Comparison of ENCODE assay signal across 8 mouse cellular contexts in the genomic region with DNA sequence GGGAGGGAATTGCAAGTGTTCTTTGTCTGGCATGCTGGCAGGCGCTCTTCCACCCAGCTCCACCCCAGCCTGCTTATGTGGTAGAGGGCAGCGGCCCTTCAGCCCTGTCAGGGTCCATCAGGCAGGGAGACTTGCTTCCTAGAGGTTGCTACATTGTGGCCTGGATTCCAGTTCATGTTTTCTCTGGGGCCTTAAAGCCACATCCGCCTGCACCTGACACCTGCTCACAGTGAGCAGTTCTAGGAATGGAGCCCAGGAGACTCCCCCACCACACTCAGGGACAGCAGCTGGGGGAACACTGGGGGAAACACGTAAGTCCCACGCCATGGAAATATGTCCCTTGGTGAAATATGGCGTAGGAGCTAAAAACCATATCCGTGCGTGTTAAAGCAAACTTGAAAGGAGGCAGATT. TPM values are rescaled to one million over a fixed set of nuclear protein-coding genes. Genes with fewer than 3 reads are reported as not detected.
DNase-seq lines count a peak whose midpoint lies in the region; ATAC-seq and TF ChIP-seq lines count a peak whose summit lies in the region.
"Had no signal": no experiment of that assay in that cellular context is flagged by ENCODE, and none has a peak within 500 bp of the region (broad histone marks: within the 10 kb centered on the region; RNA-seq: fewer than 3 reads in every experiment).

A gene (minus strand): TSS at position 155 of the 412 bp plus-strand sequence.

- peak within 1 kb of the TSS; percentile 2; the same call in 1 of the 2 replicates for H3K9ac ChIP-seq in neural tube, embryonic 13.5 days
- no peak within 1 kb of the TSS for H3K9ac ChIP-seq in neural tube, embryonic 15.5 days (replicated peaks)
- peak within 1 kb of the TSS; percentile 47 for H3K9ac ChIP-seq in liver, postnatal 0 days (replicated peaks)
- H3K9ac ChIP-seq in forebrain, embryonic 15.5 days (replicated peaks), result no peak within 1 kb of the TSS
- H3K9ac ChIP-seq: heart, embryonic 13.5 days had no signal

- H3K4me1 ChIP-seq in neural tube, embryonic 13.5 days (replicated peaks), result peaks cover 9% of the 10 kb centered on the region; the same call in 1 of the 2 replicates
- H3K4me1 ChIP-seq in neural tube, embryonic 15.5 days, result 0 out of 2 replicates have a peak, but pooled peaks cover 5% of the 10 kb centered on the region
- peaks cover 8% of the 10 kb centered on the region; the same call in 1 of the 2 replicates for H3K4me1 ChIP-seq in liver, postnatal 0 days (ENCODE audit: insufficient read depth)
- 0 out of 2 replicates have a peak, but pooled peaks cover 5% of the 10 kb centered on the region for H3K4me1 ChIP-seq in forebrain, embryonic 15.5 days
- H3K4me1 ChIP-seq: heart, embryonic 13.5 days had no signal

- peak; percentile 20; the same call in 1 of the 2 replicates for TF ChIP-seq EP300 in liver, postnatal 0 days (IDR thresholded peaks at IDR 0.05; ENCODE audit: low read depth)

- H3K27me3 ChIP-seq in neural tube, embryonic 13.5 days, result no peaks in the 10 kb centered on the region
- H3K27me3 ChIP-seq in neural tube, embryonic 15.5 days (replicated peaks), result no peaks in the 10 kb centered on the region
- H3K27me3 ChIP-seq in liver, postnatal 0 days (ENCODE audit: insufficient read depth, low read length), result no peaks in the 10 kb centered on the region
- H3K27me3 ChIP-seq in forebrain, embryonic 15.5 days, result no peaks in the 10 kb centered on the region
- H3K27me3 ChIP-seq: heart, embryonic 13.5 days had no signal

- WGBS in neural tube, embryonic 13.5 days, result 32% methylated on average over 8 of the region's 8 CpGs
- WGBS in neural tube, embryonic 15.5 days, result 27% methylated on average over 8 of the region's 8 CpGs
- WGBS in liver, postnatal 0 days (ENCODE audit: insufficient replicate concordance), result 42% methylated on average over 8 of the region's 8 CpGs
- WGBS in forebrain, embryonic 15.5 days, result 42% methylated on average over 8 of the region's 8 CpGs

- H3K4me2 ChIP-seq in neural tube, embryonic 13.5 days, result no peak within 1 kb of the TSS
- H3K4me2 ChIP-seq in neural tube, embryonic 15.5 days, result no peak within 1 kb of the TSS
- H3K4me2 ChIP-seq in liver, postnatal 0 days (ENCODE audit: low read depth, low read length), result 0 out of 2 replicates have a peak within 1 kb of the TSS, but pooled peaks have one; percentile 14
- H3K4me2 ChIP-seq in forebrain, embryonic 15.5 days (replicated peaks), result no peak within 1 kb of the TSS
- H3K4me2 ChIP-seq: heart, embryonic 13.5 days had no signal

- no peaks in the 10 kb centered on the region for H3K36me3 ChIP-seq in neural tube, embryonic 13.5 days
- H3K36me3 ChIP-seq in neural tube, embryonic 15.5 days, result no peaks in the 10 kb centered on the region
- no peaks in the 10 kb centered on the region for H3K36me3 ChIP-seq in liver, postnatal 0 days (replicated peaks; ENCODE audit: insufficient read depth, low read length)
- H3K36me3 ChIP-seq in forebrain, embryonic 15.5 days, result no peaks in the 10 kb centered on the region
- H3K36me3 ChIP-seq: heart, embryonic 13.5 days had no signal

- H3K9me3 ChIP-seq in neural tube, embryonic 13.5 days, result no peaks in the 10 kb centered on the region
- no peaks in the 10 kb centered on the region for H3K9me3 ChIP-seq in neural tube, embryonic 15.5 days (replicated peaks)
- H3K9me3 ChIP-seq in liver, postnatal 0 days (ENCODE audit: low read length), result no peaks in the 10 kb centered on the region
- no peaks in the 10 kb centered on the region for H3K9me3 ChIP-seq in forebrain, embryonic 15.5 days
- H3K9me3 ChIP-seq: heart, embryonic 13.5 days had no signal

- intact Hi-C loops in gastrocnemius, postnatal 36 days (cut with DNase I), result no loop called here

- no peak within 1 kb of the TSS for H3K4me3 ChIP-seq in neural tube, embryonic 13.5 days
- no peak within 1 kb of the TSS for H3K4me3 ChIP-seq in neural tube, embryonic 15.5 days (replicated peaks)
- peak within 1 kb of the TSS; percentile 27 for H3K4me3 ChIP-seq in liver, postnatal 0 days (ENCODE audit: low read depth, low read length)
- H3K4me3 ChIP-seq in forebrain, embryonic 15.5 days, result no peak within 1 kb of the TSS
- H3K4me3 ChIP-seq: heart, embryonic 13.5 days had no signal

- H3K27ac ChIP-seq in neural tube, embryonic 13.5 days (replicated peaks), result 0 out of 2 replicates have a peak within 1 kb of the TSS, but pooled peaks have one; percentile 38
- no peak within 1 kb of the TSS for H3K27ac ChIP-seq in neural tube, embryonic 15.5 days (replicated peaks)
- peak within 1 kb of the TSS; percentile 83 for H3K27ac ChIP-seq in liver, postnatal 0 days (ENCODE audit: low read depth)
- H3K27ac ChIP-seq in forebrain, embryonic 15.5 days (replicated peaks), result no peak within 1 kb of the TSS
- H3K27ac ChIP-seq: heart, embryonic 13.5 days had no signal

- DNase-seq in liver, postnatal 0 days, result peak; percentile 56
- peak; percentile 76 for DNase-seq in thymus, postnatal 4 days
- DNase-seq in gastrocnemius, postnatal 36 days, result no peak

- no peak for TF ChIP-seq CTCF in liver, postnatal 0 days (IDR thresholded peaks at IDR 0.05; ENCODE audit: low read depth)

- ATAC-seq in neural tube, embryonic 13.5 days (ENCODE audit: low read depth), result no peak
- ATAC-seq in neural tube, embryonic 15.5 days (ENCODE audit: low FRiP score), result no peak
- ATAC-seq in granulocyte monocyte progenitor cell, adult 5-6 weeks (replicated peaks; ENCODE audit: poor library complexity, severe bottlenecking), result peak; percentile 4; the same call in 1 of the 2 replicates
- ATAC-seq in liver, postnatal 0 days, result peak; percentile 44
- ATAC-seq in forebrain, embryonic 15.5 days (replicated peaks), result no peak

RNA-seq across cellular contexts. Expression of the gene that starts here (rescaled TPM):
- 1.9 and 2.5 TPM in 2 replicates for polyA plus RNA-seq in neural tube, embryonic 13.5 days (2015; fragmentation: Nextera tagmentation; extraction: Ambion mirVana)
- polyA plus RNA-seq in neural tube, embryonic 15.5 days (2015; fragmentation: Nextera tagmentation; extraction: Ambion mirVana), result 2.3 and 27.7 TPM in 2 replicates
- 288 and 331 TPM in 2 replicates for total RNA-seq in granulocyte monocyte progenitor cell, adult 5-6 weeks (2014; fragmentation: Nextera tagmentation)
- total RNA-seq in granulocyte monocyte progenitor cell, adult 5-6 weeks (2017), result 99.4 and 109 TPM in 2 replicates
- polyA plus RNA-seq in liver, postnatal 0 days (2015; fragmentation: Nextera tagmentation; extraction: Ambion mirVana), result 18.9 and 21.5 TPM in 2 replicates
- 1 to 10 TPM; 1.0 to 1.2 TPM for total RNA-seq in gastrocnemius, postnatal 36 days (2021)
- 1.8 TPM in 2 replicates for polyA plus RNA-seq in forebrain, embryonic 15.5 days (2015; fragmentation: Nextera tagmentation; extraction: Ambion mirVana)

Comparison
In these comparisons a context has a peak if more than half of its experiments do, and no peak if none do; other contexts are left out.
1. RNA of the gene that starts here (total RNA-seq): 99.4 to 331 TPM in granulocyte monocyte progenitor cell, adult 5-6 weeks; 1.0 to 1.2 TPM in gastrocnemius, postnatal 36 days; every median in the first group is over 10 times any median in the second.
2. H3K27ac ChIP-seq: peak in neural tube, embryonic 13.5 days (single experiment) and liver, postnatal 0 days (single experiment); none in neural tube, embryonic 15.5 days (single experiment) and forebrain, embryonic 15.5 days (single experiment).
3. H3K9ac ChIP-seq: peak in neural tube, embryonic 13.5 days (single experiment) and liver, postnatal 0 days (single experiment); none in neural tube, embryonic 15.5 days (single experiment) and forebrain, embryonic 15.5 days (single experiment).
4. ATAC-seq: peak in granulocyte monocyte progenitor cell, adult 5-6 weeks (single experiment) and liver, postnatal 0 days (single experiment); none in neural tube, embryonic 13.5 days (single experiment), neural tube, embryonic 15.5 days (single experiment) and forebrain, embryonic 15.5 days (single experiment).
5. DNase-seq: peak in liver, postnatal 0 days (single experiment) and thymus, postnatal 4 days (single experiment); none in gastrocnemius, postnatal 36 days (0 of 2).